Mouse (Mus musculus) spleen, adult 2 months (tissue): ENCODE results near the gene Cuedc2. TPM values are rescaled to one million over a fixed set of nuclear protein-coding genes. Genes with fewer than 3 reads are reported as not detected.

ENCODE experiments used
- DNase-seq, 2 experiments: peaks; one replicate each; pipeline versions ENCODE4 v3.0.0 to v3.0.0-alpha.2; 2012 to 2021; ENCODE audit warnings: low spot score in 2 of 2, low read depth in 1 of 2
- H3K27ac ChIP-seq: fragments of 200-500 bp; 2 replicates; pipeline ENCODE4 v1.5.1; 2012; ENCODE audit warnings: low read length, inconsistent platforms; ENCODE audit not compliant: insufficient read depth
- H3K27me3 ChIP-seq: fragments of 200-500 bp; 2 replicates; pipeline ENCODE4 v1.6.1; 2012; ENCODE audit warnings: mild to moderate bottlenecking, moderate library complexity, low read length, inconsistent platforms; ENCODE audit not compliant: control insufficient read depth, insufficient read depth
- H3K36me3 ChIP-seq: fragments of 200-500 bp; 2 replicates; pipeline ENCODE4 v1.6.1; 2012; ENCODE audit warnings: mild to moderate bottlenecking, low read length, inconsistent platforms; ENCODE audit not compliant: control insufficient read depth, insufficient read depth
- H3K4me1 ChIP-seq: fragments of 200-500 bp; 2 replicates; pipeline ENCODE4 v1.6.1; 2011; ENCODE audit warnings: inconsistent platforms; ENCODE audit not compliant: control insufficient read depth, insufficient read depth, insufficient read length
- H3K4me3 ChIP-seq: fragments of 200-500 bp; 2 replicates; pipeline ENCODE4 v1.5.1; 2011; ENCODE audit warnings: mild to moderate bottlenecking, inconsistent platforms; ENCODE audit not compliant: insufficient read depth, insufficient read length; ENCODE audit errors: extremely low read depth
- CTCF ChIP-seq: fragments of 200-500 bp; IDR thresholded peaks from 2 replicates; pipeline ENCODE4 v1.5.1; 2011; ENCODE audit warnings: mild to moderate bottlenecking, inconsistent platforms; ENCODE audit not compliant: insufficient read depth, insufficient read length, insufficient replicate concordance; ENCODE audit errors: extremely low read depth
- POLR2A ChIP-seq: fragments of 200-500 bp; IDR thresholded peaks from 2 replicates; pipeline ENCODE4 v1.6.1; 2011; ENCODE audit warnings: low read depth, low read length, inconsistent platforms
- WGBS: fragments of 180-500 bp; shearing (Covaris S2); methylation state at CpG from one replicate; pipeline ENCODE4 v1.1.7; 2018; 5-methylcytosine and 5-hydroxymethylcytosine counted together
- polyA plus RNA-seq: library from polyadenylated mRNA; depleted of rRNA; stranded (reverse); fragments of >200 nt; gene quantifications from 2 replicates; pipeline ENCODE4 v1.2.3, GENCODE M21; 2012

Cuedc2 gene
- polyA plus RNA-seq, 1 experiment = 45.3 TPM

- 77% methylated on average over 11 of the region's 11 CpGs for WGBS
- Histone ChIP-seq H3K27ac (no peak overlapping the region), H3K4me3 (no peak overlapping the region), H3K36me3 (no peaks in the 10 kb centered on the region), H3K27me3 (peaks cover 24% of the 10 kb centered on the region), H3K4me1 (peaks cover 11% of the 10 kb centered on the region)
- DNase-seq = no peak
- TF ChIP-seq CTCF (no peak), POLR2A (no peak)
These were observed 16.1 kb downstream of the Cuedc2 start for GRCm38 (mm10) chr19:46322144-46322995.

- H3K4me3 ChIP-seq = no peak overlapping the region
- H3K27ac ChIP-seq = no peak overlapping the region
- TF ChIP-seq POLR2A = no peak
- TF ChIP-seq CTCF = no peak
- peaks cover 28% of the 10 kb centered on the region for H3K27me3 ChIP-seq
- H3K4me1 ChIP-seq = peaks cover 13% of the 10 kb centered on the region
- WGBS = 27% methylated on average over 6 of the region's 6 CpGs
- peak in 1 of 2 experiments; percentile 53 for DNase-seq
- H3K36me3 ChIP-seq = no peaks in the 10 kb centered on the region
These were observed 17.2 kb downstream of the Cuedc2 start for GRCm38 (mm10) chr19:46321101-46321943.

- H3K27ac ChIP-seq = no peak overlapping the region
- H3K4me1 ChIP-seq = peaks cover 13% of the 10 kb centered on the region
- no peak overlapping the region for H3K4me3 ChIP-seq
- peak in 1 of 2 experiments; percentile 1 for DNase-seq
- peaks cover 22% of the 10 kb centered on the region for H3K27me3 ChIP-seq
- H3K36me3 ChIP-seq = no peaks in the 10 kb centered on the region
- 77% methylated on average over 8 of the region's 8 CpGs for WGBS
- no peak for TF ChIP-seq POLR2A
- TF ChIP-seq CTCF = no peak
These were observed 18.3 kb downstream of the Cuedc2 start for GRCm38 (mm10) chr19:46320076-46320785.

GRCm38 (mm10) chr19:46318586-46319378 lies 19.7 kb downstream of the Cuedc2 start:
- H3K27me3 ChIP-seq = peaks cover 19% of the 10 kb centered on the region
- 19% methylated on average over 16 of the region's 16 CpGs for WGBS
- no peak overlapping the region for H3K4me3 ChIP-seq
- TF ChIP-seq CTCF = no peak
- no peak for TF ChIP-seq POLR2A
- H3K4me1 ChIP-seq = peaks cover 13% of the 10 kb centered on the region
- no peaks in the 10 kb centered on the region for H3K36me3 ChIP-seq
- H3K27ac ChIP-seq = no peak overlapping the region
- peak in 1 of 2 experiments; percentile 10 for DNase-seq

GRCm38 (mm10) chr19:46318031-46318471 lies 20.5 kb downstream of the Cuedc2 start:
- H3K27ac ChIP-seq = no peak overlapping the region
- no peak overlapping the region for H3K4me3 ChIP-seq
- DNase-seq = peak in 1 of 2 experiments; percentile 2
- peaks cover 13% of the 10 kb centered on the region for H3K4me1 ChIP-seq
- WGBS = 5% methylated on average over 37 of the region's 42 CpGs
- TF ChIP-seq CTCF = no peak
- TF ChIP-seq POLR2A = no peak
- H3K36me3 ChIP-seq = peaks cover 6% of the 10 kb centered on the region; the same call in 1 of the 2 replicates
- H3K27me3 ChIP-seq = peaks cover 19% of the 10 kb centered on the region

- Histone ChIP-seq H3K4me3 (no peak overlapping the region), H3K27ac (no peak overlapping the region), H3K4me1 (peaks cover 13% of the 10 kb centered on the region), H3K27me3 (peaks cover 19% of the 10 kb centered on the region), H3K36me3 (peaks cover 8% of the 10 kb centered on the region)
- WGBS = 2% methylated on average over 48 of the region's 48 CpGs
- no peak for DNase-seq
- TF ChIP-seq CTCF = no peak
- no peak for TF ChIP-seq POLR2A
These were observed 21.0 kb downstream of the Cuedc2 start for GRCm38 (mm10) chr19:46317546-46317885.
